Mouse (Mus musculus) T-cell, adult 2 months (primary cell): Measurements from ENCODE around the gene Spib.

Source experiments
- DNase-seq: peaks from one replicate; pipeline ENCODE4 v3.0.0; 2022; ENCODE audit warnings: low spot score

Spib gene

DNA sequence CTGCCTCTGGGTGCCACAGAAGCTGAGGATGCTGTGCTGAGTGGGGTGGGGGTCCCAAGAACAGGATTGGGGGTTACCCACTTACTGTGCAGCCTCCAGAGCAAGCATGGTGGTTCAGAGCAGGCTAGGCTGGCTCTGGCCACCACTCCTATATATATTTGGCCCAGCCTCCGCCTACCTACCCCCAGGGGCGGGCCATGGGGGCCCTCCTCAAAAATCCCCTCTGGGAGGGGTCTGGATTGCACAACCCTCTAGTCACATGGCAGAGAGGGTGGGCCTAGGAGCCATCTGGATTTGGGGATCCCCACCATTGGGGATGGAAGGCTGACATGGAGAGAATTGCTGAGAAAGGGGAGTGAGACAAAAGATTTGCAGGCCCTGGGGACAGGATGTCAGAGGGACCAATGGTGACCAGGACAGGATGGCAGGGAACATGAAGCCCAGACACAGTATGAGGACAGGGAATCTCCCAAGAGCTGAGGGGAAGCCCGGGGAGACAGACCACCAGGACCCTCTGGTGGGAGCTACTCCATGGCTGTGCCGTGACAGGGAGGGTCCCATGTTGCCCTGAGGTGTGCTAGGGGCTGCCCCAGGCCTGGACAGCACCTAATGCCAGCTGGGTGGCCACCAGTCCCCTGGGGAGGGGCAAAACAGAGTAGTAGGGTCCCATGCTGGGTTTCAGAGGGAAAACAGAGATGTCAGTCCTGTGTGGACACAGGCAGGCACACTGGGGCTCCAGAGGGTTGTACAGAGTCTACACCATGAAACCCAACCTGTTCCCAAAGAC is at the start of gene Spib:
Gene Spib (minus strand): TSS at position 126 of the 787 bp plus-strand sequence.
- DNase-seq: no peak

DNA sequence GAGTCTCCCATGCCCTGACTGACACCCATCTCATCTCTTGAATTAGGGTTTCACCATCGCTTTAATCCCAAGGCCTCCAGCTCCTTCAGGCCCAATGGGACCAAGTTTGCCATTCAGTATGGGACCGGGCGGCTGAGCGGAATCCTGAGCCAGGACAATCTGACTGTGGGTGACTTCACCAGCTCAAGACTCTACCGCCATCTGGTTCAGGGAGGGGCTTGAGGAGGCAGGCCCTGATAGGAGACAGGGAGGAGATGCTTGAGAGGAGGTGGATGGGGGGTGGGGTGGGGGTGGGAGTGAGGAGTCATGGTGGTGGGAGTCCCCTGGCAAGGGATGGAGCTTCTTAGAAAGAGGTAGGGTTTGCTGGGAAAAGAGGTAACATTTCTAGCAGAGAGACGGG is 49.8 kb upstream of the Spib start:
- DNase-seq: no peak

DNA sequence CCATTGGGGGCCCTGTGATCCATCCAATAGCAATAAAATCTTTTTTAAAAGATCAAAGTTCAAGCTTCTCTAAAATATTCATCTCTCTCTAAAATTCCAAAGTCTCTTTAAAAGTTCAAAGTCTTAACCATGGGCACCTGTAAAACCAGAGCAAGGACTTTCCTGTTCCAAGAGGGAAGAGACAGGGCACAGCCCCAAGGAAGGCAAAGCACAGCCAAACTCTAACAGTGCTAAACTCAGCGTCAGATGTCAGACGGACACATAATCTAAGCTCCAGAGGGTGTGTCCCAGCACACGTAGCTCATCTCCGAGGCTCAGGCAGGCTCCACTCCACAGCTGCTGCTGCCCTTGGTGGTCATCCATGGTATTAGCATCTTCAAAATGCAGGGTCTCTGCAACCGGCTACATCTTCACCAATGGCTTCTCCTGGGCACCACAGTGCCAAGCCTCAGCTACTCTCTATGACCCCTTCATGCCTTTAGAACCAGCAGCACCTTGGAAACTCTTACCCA is 44.5 kb upstream of the Spib start:
- DNase-seq: no peak

DNA sequence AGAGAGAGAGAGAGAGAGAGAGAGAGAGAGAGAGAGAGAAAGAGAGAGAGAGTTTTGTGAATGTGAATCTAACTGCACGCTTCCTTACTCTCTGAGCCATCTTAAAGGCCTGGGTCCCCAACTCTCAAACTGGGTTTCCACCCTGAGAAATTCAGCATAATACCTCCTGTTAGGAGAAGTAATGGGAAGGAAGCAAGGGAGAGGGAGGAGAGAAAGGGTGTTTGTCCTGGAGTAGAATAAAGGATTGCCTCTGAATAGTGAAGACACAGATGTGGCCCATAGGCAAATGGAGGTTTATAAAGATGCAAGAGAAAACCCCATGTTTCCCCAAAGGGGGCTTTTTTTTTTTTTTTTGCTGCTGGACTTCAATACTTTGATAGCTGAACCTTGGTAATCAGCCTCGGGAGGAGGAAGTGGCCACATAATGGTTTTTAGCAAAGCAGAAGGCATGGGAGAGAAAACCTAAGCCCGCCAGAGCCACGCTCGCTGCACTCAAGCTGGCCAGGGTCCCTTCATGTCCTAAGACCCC is 41.1 kb upstream of the Spib start:
- DNase-seq: no peak

DNA sequence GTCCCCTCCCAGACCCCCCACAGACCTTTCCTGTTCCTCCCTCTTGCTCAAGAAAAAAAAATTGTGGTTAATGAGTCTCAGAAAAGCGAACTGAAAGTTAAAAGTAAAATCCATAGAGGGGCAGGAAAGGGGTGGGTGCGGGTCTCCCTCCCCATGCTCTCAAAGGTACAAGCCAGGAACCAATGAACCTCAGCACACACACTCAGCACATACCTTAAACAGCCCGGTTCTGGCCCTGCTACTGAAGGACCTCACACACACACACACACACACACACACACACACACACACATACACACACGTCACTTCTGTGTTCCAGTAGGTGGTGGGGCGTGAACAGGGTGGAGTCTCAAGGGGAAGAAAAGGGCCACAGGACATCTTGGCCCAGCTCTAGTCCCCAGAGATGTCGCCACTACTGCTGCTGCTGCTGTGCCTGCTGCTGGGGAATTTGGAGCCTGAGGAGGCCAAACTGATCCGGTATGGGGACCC is 40.4 kb upstream of the Spib start, which contains the start of gene Napsa:
Gene Napsa (plus strand): TSS at position 168 of the 489 bp plus-strand sequence.
- DNase-seq: no peak

DNA sequence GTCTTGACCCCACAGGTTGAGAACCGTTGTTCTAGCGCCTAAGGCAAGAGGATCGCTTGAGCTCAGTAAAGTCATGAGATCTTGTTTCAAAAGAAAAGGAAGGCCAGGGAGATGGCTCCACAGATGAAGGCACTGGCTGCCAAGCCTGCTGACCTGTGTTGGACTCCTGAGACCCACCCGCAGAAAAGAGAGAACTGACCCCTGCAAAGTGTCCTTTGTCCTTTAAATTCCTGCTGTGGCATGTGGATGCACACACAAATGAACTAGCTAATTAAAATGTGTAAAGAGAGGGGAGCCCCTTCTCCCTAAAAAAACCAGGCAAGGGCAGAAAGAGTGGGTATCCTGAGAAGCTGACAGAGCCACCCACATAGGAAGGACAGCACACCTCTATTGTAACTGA is 39.9 kb upstream of the Spib start:
- DNase-seq: no peak

DNA sequence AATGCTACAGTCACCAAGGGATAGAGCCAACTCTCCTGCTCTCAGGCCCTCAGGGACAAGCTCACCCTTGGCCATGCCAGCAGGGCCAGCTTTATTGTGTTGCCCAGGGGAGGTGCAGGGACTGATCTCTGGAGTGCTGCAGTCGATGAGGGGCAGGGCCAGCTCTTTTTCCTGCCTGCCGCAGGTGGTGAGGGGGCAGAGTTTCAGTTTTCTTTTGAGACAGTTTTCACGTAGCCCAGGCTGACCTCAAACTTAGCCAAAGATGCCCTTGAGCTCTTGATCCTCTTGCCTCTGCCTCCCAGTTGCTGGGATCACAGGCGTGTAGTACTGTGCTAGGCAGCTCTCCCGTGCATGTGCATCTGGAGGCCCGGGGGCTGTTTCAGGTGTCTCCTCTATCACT is 39.1 kb upstream of the Spib start:
- DNase-seq: no peak

DNA sequence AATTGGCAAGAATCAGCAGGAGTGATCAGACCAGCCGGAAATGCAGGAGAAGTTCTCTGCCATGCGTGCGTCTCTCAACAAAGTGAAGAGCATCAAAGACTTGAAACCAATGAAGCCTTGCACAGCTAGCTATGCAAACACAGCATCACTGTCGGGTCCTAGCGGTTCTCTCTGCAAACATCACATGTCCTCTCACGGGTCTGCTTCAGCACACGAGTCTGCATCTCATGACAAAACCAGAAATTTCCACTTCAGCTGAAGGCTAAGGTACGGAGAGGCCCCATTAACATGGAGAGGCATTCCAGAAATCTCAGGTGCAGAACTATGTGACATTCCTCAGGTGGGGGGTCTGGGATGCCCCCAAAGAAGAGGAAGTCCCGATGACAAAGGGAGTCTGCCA is 36.9 kb upstream of the Spib start:
- DNase-seq: no peak

DNA sequence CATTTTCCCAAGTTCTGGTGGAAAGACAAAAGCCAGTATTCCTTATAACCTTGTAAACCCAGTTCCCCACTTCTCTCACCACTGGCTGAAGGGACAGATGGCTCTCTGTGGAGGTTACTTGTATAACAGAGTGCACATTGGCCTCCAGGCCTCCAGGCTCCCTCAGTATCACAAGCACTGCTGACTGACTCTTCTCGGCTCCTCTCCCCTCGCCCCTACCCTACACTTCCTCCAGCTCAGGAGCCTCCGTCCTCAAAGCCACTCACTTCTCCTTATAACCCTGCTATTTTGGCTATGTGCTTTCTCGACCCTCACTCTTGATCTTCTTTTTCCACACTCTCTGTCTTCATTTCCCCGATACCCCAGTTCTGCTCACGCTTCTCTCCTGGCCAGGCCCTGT is 33.5 kb upstream of the Spib start:
- no peak for DNase-seq

DNA sequence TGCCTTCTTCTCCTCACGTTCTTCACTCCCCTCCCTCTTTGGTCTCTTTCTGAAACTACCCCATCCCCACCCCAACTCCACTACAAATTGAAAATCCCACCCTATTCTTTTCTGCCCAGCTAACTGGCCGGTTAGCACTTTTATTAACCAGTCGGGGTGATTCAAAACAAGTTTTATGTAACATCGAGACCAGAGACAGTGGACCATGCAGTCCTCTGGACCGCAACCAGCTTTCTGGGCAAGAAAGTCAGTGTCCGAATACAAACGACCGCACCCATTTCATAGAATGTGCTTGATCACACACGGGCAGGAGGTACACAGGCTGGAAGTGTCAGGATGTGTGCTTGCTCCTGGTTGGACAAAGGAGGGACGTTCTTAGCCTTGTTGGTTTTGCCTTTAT is 32.6 kb upstream of the Spib start:
- no peak for DNase-seq

DNA sequence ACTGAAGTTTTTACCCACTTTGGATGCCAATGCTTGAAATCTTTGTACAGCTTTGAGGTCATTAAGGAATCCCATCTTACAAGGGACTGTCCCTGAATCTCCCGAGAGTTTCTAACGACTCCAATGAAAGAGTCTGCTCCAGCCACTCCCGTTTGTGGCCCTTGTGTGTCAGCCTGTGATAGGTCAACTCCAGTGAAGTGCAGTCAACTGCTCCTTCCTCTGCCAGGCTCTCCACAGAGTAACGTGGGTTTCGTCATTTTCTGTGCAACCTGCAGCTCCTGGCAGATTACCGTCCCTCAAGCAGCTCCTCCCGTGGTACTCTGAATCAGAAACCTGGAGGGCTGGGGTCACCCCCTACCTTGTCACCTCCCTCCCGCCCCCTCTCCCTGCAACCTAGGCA is 31.4 kb upstream of the Spib start:
- no peak for DNase-seq

DNA sequence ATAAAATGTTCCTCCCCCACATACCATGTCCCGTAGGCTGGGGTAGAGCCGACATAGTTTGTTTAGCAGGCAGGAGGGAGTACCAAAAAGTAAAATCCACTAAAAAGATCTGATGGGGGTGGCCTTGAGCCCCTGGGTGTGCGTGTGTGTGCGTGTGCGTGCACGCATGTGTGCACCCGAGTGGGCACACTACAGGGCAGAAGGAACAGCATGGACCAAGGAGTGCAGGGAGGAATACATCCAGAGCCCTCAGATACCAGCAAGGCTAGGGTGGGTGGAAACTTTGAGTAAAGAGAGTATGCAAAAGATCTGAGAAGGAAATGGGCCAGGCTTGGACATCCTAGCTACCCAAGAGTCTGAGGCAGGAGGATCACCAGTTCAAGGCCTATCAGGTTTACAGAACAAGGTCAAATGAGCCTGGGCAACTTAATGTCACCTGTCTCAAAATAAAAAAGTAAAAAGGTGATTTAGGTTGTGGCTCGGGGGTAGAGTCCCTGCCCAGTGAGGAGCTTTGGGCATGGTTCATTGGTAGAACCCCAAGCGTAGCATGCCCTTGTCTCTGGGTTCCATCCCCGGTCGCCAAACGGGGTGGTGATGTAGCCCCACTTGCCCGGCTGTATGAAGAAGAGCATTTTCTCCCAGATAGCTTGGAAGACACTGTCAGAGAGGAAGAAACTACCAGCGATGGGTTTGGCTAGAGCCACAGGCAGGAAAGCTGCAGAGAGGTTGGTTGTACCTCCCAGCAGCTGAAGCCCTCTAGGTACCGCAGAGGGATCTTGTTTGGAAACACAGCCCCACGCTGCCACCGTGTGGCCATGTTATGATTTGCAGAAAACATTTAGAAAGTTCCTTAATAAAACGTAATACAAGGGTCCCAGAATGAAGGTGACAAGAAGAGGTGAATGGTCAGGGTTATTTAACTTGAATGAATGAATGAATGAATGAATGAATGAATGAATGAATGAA is 28.8 kb upstream of the Spib start:
- peak; percentile 77 for DNase-seq

DNA sequence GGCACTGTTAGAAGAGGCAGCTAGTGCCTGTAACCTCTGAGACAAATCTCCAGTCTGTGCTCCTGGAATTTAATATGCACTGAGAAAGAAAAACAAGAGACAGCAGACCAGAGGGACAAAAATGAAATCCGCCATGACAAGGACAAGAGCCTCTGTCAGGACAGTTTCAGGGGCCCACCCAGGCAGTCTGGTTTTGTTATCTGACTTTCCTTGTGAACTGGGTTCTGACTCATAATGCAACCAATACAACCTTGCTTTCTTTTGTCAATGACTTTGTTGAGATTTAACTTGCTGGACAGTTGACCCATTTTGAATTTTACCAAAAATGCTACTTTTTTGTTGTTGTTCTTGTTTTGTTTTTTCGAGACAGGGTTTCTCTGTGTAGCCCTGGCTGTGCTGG is 25.8 kb upstream of the Spib start:
- DNase-seq: no peak

DNA sequence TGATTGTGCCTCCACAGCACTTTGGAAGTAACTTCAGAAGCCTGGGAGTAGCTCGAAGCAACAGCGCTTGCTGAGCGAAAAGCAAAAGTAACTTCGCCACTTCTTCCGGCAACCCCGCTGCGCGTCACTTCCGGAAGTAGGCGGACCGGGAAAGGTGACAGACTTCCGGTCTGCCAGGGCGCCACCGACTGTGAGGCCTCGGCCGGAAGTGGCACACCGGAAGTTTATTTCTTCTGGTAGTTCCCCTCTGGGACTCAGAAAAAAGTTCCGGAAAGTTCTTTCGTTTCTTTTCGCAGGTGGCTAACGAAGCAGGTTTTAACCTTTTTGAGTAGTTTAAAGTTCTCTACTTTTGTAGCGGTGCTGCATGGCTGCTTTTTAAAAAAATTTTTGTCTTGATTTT is 22.0 kb upstream of the Spib start, which contains the start of gene Nr1h2:
Gene Nr1h2 (minus strand): TSS at position 126 of the 400 bp plus-strand sequence.
- DNase-seq: peak; percentile 98

DNA sequence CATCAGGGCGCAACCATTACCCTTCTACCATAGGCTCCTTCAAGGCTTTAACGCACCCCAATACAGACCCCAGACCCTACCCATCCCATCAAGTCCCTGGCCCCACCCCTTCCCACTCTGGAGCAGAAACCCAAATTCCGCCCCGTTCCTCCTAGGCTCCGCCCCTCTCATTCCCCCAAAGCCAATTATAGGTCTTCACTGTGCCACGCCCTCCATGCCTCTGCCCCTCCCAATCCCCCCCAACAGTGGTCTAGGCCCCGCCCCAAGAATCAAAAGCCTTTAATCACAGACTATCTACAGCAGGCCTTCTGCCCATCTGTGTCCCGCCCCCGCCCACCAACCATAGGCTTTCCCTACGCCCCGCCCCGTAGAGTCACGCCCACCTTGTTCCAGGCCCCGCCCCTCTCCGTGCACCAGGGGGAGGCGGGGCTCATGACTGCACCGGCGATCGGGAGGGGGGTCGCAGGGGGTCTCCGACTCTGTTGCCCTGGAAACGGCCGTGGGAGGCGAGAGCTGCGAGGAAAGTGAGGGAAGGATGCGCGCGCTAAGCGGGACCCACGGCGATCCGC is 21.4 kb upstream of the Spib start:
- peak; percentile 71 for DNase-seq

DNA sequence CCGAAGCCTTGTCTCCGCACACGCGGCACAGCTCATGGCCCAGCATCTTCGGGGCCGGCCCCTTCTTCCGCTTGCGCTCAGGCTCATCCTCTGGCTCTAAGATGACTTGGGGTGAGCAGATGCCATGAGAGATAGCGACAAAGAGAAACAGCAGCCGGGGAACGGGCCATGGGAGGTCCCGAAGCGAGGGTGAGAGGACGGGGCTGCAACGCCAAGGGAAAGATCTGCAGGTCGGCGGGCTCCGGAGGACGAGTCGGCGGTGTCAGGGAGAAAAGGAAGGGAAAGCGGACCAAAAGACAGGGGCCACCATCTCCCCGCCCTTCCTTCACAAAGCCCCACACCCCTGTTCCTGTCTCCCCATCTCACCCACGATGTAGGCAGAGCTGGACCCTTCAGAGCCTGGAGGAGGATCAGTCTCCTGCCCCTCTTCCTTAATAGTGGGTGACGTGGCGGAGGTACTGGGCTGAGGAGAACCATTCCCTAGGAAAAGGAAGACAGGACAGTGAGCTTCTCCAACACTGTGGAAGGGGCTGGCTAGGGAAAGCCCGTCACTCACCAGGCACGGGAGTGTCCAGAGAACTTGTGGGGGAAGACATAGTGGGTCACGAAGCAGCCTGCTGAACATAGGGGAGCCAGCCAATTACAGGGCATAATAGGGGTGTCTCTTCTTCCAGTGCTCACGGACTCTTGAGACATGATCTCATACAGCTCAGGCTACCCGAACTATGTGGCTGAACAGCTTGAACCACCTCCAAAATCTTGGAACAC is 20.5 kb upstream of the Spib start:
- no peak for DNase-seq

DNA sequence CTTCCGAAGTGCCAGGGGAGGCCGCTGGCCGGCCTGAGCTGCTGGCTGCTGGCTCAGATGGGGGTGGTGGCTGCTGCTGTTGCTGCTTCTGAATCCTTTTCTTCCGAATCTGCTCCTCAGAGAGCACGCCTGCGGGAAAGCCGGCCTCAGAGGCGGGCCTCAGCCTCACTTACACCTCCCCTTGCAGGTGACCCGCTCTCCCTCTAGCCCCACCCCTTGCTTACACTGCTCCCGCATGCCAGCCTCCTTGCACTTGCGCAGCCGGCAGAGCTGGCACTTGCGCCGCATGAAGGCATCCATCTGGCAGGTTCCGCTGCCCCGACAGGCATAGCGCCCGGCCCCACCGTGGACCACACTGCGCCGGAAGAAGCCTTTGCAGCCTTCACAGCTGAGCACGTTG is 19.9 kb upstream of the Spib start:
- no peak for DNase-seq

DNA sequence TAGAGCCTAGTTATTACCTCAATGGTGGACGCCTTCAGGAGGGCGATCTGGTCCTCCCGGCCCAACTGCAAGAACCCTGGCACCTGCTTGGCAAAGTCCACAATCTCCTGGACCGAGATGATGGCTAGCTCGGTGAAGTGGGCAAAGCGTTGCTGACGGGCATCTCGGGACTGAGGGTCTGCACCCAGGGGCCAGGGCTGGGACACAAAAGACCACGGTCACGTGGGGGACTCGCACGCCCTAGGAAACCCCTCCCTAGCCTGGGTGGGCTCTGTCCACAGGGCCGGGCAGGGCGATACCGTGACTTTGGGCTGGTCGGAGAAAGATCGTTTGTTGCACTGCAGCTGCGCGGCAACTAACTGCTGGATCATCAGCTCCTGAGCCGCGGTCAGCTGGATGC is 19.4 kb upstream of the Spib start:
- no peak for DNase-seq

DNA sequence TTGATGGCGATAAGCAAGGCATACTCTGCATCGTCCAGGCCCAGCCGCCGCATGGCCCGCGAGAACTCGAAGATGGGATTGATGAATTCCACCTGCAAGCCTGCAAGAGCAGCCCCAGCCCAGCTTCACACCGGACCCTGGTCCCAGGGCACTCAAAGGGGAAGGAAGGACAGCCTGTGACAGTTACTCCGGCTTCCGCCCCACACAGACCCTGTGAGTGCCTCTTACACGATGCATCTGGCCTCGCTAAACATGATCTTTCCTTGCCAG is 18.5 kb upstream of the Spib start:
- no peak for DNase-seq

DNA sequence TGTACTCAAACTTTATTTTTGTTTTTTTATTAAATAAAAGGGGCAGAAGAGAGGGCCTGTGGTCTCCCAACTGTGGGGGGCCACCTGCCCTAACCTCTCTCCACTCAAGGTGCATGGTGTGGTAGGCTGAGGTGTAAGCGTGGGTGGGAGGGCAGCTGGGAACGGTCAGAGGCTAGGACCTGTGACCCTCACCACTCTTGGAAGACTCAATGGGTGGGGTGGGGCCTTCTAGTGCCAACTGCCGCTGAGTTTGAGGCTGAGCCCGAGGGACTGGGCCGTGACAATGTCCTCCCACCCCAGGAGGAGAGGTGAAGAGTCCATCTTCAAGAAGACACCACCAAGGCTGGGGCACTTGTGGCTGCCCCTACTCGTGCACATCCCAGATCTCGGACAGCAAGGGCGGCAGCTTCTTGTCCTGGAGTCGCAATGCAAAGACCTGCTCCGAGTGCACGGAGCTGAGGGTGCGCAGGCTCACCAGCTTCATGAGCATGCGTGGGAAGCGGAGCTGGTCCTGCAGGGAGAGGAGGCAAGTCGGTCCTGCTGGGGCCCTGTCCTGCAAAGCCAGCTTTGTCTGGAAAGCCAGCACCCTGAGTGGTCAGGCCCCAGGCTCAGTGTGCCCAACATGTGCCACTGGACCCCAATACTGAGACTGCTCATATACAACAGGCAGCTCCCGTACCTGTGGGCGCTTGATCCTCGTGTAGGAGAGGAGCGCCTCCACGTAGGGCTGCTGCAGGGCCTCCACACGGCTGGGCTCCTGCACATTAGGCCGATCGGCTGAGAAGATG is 17.9 kb upstream of the Spib start:
- no peak for DNase-seq
